Mouse (Mus musculus) kidney, postnatal 0 days (tissue): ENCODE data around the gene Shank1. TPM values are rescaled to one million over a fixed set of nuclear protein-coding genes. Genes with fewer than 3 reads are reported as not detected.
A peak's percentile ranks its signal among the peaks of the same experiment; 100 is the strongest.

Experiments used
- ATAC-seq: fragments of 200-750 bp; cut with Nextera tagmentation; replicated peaks from 2 replicates; pipeline ENCODE4 v1.8.0; 2017; ENCODE audit warnings: low read depth, moderate number of reproducible peaks, moderate TSS enrichment, moderate library complexity; ENCODE audit not compliant: low FRiP score
- DNase-seq: peaks from one replicate; pipeline ENCODE4 v3.0.0-alpha.2; 2016; ENCODE audit warnings: low spot score
- H3K27ac ChIP-seq: fragments of 300-500 bp; sonication (generic); 2 replicates; pipeline ENCODE4 v1.5.1; 2014; ENCODE audit warnings: mild to moderate bottlenecking
- H3K27me3 ChIP-seq: fragments of 300-500 bp; sonication (generic); 2 replicates; pipeline ENCODE4 v1.6.1; 2014; ENCODE audit warnings: low read length, mixed read lengths; ENCODE audit not compliant: insufficient read depth
- H3K36me3 ChIP-seq: fragments of 300-500 bp; sonication (generic); 2 replicates; pipeline ENCODE4 v1.6.1; 2014; ENCODE audit warnings: low read length, mixed read lengths; ENCODE audit not compliant: insufficient read depth
- H3K4me1 ChIP-seq: fragments of 300-500 bp; sonication (generic); replicated peaks from 2 replicates; pipeline ENCODE4 v1.6.1; 2014; ENCODE audit warnings: antibody characterized with exemption, low read length, mixed read lengths; ENCODE audit not compliant: insufficient read depth
- H3K4me2 ChIP-seq: fragments of 300-500 bp; sonication (generic); 2 replicates; pipeline ENCODE4 v1.6.1; 2014; ENCODE audit warnings: mild to moderate bottlenecking, low read length, moderate library complexity, mixed read lengths
- H3K4me3 ChIP-seq: fragments of 300-500 bp; sonication (generic); replicated peaks from 2 replicates; pipeline ENCODE4 v1.5.1; 2014; ENCODE audit warnings: low read depth, low read length
- H3K9ac ChIP-seq: fragments of 300-500 bp; sonication (generic); 2 replicates; pipeline ENCODE4 v1.6.1; 2014; ENCODE audit warnings: low read depth, low read length
- H3K9me3 ChIP-seq: fragments of 300-500 bp; sonication (generic); replicated peaks from 2 replicates; pipeline ENCODE4 v1.6.1; 2016; ENCODE audit warnings: low read length, inconsistent platforms, mixed read lengths
- CTCF ChIP-seq: IDR thresholded peaks from 2 replicates; pipeline ENCODE4 v1.5.1; 2016; ENCODE audit warnings: antibody characterized with exemption, low read depth, mild to moderate bottlenecking, moderate library complexity
- WGBS: fragments of 180-500 bp; shearing (Covaris S2); extraction: QIAGEN DNeasy Blood & Tissue Kit; methylation state at CpG from one replicate; pipeline ENCODE4 v1.1.7; 2014; 5-methylcytosine and 5-hydroxymethylcytosine counted together
- polyA plus RNA-seq: library from polyadenylated mRNA; unstranded; fragments of >200 nt; fragmentation: Nextera tagmentation; extraction: Ambion mirVana; gene quantifications from 2 replicates; pipeline ENCODE4 v1.2.1, GENCODE M21; 2015

The Shank1 gene
- polyA plus RNA-seq, 1 experiment from 2014 or later: 0.68 TPM

- Histone ChIP-seq H3K9ac (peak overlapping the region; percentile 59), H3K4me2 (peak overlapping the region; percentile 82), H3K4me3 (peak overlapping the region; percentile 44), H3K27me3 (peaks cover 41% of the 10 kb centered on the region), H3K27ac (no peak overlapping the region), H3K4me1 (peaks cover 10% of the 10 kb centered on the region; the same call in 1 of the 2 replicates), H3K36me3 (no peaks in the 10 kb centered on the region), H3K9me3 (no peaks in the 10 kb centered on the region)
- 0 out of 2 replicates have a peak, but pooled peaks have one; percentile 12 for ATAC-seq
- DNase-seq: no peak
- WGBS: 4% methylated on average over 21 of the region's 26 CpGs
- TF ChIP-seq CTCF: no peak
These were observed 49.0 kb downstream of the Shank1 start for GRCm38 (mm10) chr7:44358886-44359654.

- peak overlapping the region; percentile 44 for H3K4me3 ChIP-seq
- peak overlapping the region; percentile 59 for H3K9ac ChIP-seq
- peak overlapping the region; percentile 56; the same call in 1 of the 2 replicates for H3K27ac ChIP-seq
- peaks cover 36% of the 10 kb centered on the region for H3K27me3 ChIP-seq
- no peaks in the 10 kb centered on the region for H3K36me3 ChIP-seq
- peak overlapping the region; percentile 82 for H3K4me2 ChIP-seq
- no peaks in the 10 kb centered on the region for H3K9me3 ChIP-seq
- ATAC-seq (peak; percentile 69), DNase-seq (peak; percentile 95)
- H3K4me1 ChIP-seq: peaks cover 10% of the 10 kb centered on the region; the same call in 1 of the 2 replicates
- under 1% methylated on average over 54 of the region's 54 CpGs for WGBS
- no peak; the same call in 1 of the 2 replicates for TF ChIP-seq CTCF
These were observed 50.0 kb downstream of the Shank1 start for GRCm38 (mm10) chr7:44359908-44360672.

- Histone ChIP-seq H3K4me1 (peaks cover 10% of the 10 kb centered on the region; the same call in 1 of the 2 replicates), H3K27me3 (peaks cover 29% of the 10 kb centered on the region), H3K4me3 (no peak overlapping the region), H3K9ac (peak overlapping the region; percentile 48; the same call in 1 of the 2 replicates), H3K36me3 (no peaks in the 10 kb centered on the region), H3K4me2 (peak overlapping the region; percentile 82), H3K27ac (no peak overlapping the region), H3K9me3 (no peaks in the 10 kb centered on the region)
- ATAC-seq: 0 out of 2 replicates have a peak, but pooled peaks have one; percentile 1
- TF ChIP-seq CTCF: no peak
- no peak for DNase-seq
- WGBS: 5% methylated on average over 21 of the region's 21 CpGs
These were observed 50.8 kb downstream of the Shank1 start for GRCm38 (mm10) chr7:44360792-44361301.

DNA sequence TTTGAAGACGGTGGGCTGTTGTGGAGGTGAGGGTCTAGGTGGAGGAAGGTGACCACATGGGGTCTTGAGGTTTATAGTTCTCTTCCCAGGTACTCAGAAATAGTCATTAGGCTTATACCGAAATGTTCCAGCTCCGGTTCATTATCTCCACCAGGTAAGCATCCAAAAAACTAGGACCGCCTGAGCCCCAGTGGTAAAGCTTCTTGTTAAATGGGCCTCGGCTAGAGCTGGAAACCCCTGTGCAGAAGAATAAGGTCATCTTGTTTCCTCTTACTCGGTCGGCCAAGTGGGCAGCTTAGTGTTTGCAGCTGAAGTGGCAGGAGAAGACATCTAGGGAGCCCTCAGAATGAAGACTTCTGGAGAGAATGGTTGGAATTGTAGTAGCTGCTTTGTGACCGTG lies 62.6 kb downstream of the Shank1 start:
- no peak for DNase-seq
- WGBS: 93% methylated on average over 8 of the region's 8 CpGs
- TF ChIP-seq CTCF: no peak

DNA sequence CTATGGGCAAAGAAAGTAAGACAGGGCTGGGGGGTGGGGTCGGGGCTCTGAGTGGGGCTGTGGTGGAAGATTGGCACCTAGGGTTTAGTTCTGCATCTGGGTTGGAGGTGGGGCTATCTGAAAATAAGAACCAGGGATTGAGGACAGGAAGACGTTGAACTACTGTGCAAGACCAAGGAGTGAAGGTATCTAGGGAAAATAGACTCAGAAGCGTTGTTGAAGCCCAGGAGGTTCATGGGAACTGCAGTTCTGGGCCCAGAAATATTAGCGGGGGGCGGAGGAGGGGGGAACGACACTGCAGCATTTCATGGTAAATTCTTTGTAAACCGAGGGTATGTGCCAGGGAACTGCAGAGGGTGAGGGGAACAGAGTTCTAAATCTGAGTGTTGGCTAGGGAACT lies 63.4 kb downstream of the Shank1 start:
- Histone ChIP-seq H3K4me1 (0 out of 2 replicates have a peak, but pooled peaks cover 9% of the 10 kb centered on the region), H3K9ac (0 out of 2 replicates have a peak overlapping the region, but pooled peaks have one; percentile 23), H3K9me3 (no peaks in the 10 kb centered on the region), H3K4me3 (peak overlapping the region; percentile 57), H3K27ac (no peak overlapping the region), H3K36me3 (no peaks in the 10 kb centered on the region), H3K27me3 (no peaks in the 10 kb centered on the region), H3K4me2 (peak overlapping the region; percentile 92)
- DNase-seq (no peak), ATAC-seq (no peak)
- TF ChIP-seq CTCF: no peak
- WGBS: 18% methylated on average over 7 of the region's 7 CpGs

More for the DNA sequence above, 62.6 kb downstream of the Shank1 start:
- no peak overlapping the region for H3K9ac ChIP-seq
- ATAC-seq: no peak
- H3K4me1 ChIP-seq: 0 out of 2 replicates have a peak, but pooled peaks cover 9% of the 10 kb centered on the region
- H3K4me3 ChIP-seq: no peak overlapping the region
- H3K4me2 ChIP-seq: no peak overlapping the region
- H3K9me3 ChIP-seq: no peaks in the 10 kb centered on the region
- no peaks in the 10 kb centered on the region for H3K36me3 ChIP-seq
- H3K27ac ChIP-seq: no peak overlapping the region
- H3K27me3 ChIP-seq: no peaks in the 10 kb centered on the region
